Mouse (Mus musculus) CH12.LX (cell line): ENCODE results near the gene Hist1h4n. TPM values are rescaled to one million over a fixed set of nuclear protein-coding genes. Genes with fewer than 3 reads are reported as not detected.
A peak's percentile ranks its signal among the peaks of the same experiment; 100 is the strongest.
"Not testable (repeated sequence)": the region's sequence is repeated elsewhere in the genome, so short reads cannot be mapped to it uniquely, and the experiment has no call there.

Source experiments
- DNase-seq: peaks from one replicate; pipeline ENCODE4 v3.0.0-alpha.2; 2013; ENCODE audit errors: extremely low read depth
- H3K27ac ChIP-seq: 2 replicates; pipeline ENCODE4 v1.5.1; 2012; ENCODE audit warnings: low read depth, mild to moderate bottlenecking, control low read depth, moderate library complexity; ENCODE audit not compliant: insufficient read depth
- H3K27me3 ChIP-seq: replicated peaks from 2 replicates; pipeline ENCODE3; 2012; ENCODE audit warnings: inconsistent platforms
- H3K36me3 ChIP-seq, 2 experiments: replicated peaks in 1 of 2; 2 replicates each; pipeline versions ENCODE3 to v1.6.1; 2012; ENCODE audit warnings: inconsistent platforms in 1 of 2, low read length in 1 of 2, mild to moderate bottlenecking in 1 of 2, mixed read lengths in 1 of 2, moderate library complexity in 1 of 2; ENCODE audit not compliant: control insufficient read depth in 1 of 2, insufficient read depth in 1 of 2
- H3K4me1 ChIP-seq, 2 experiments: 2 replicates each; pipeline ENCODE4 v1.6.1; 2012; ENCODE audit warnings: inconsistent platforms in 1 of 2, moderate library complexity in 1 of 2; ENCODE audit not compliant: insufficient read depth in 2 of 2, control insufficient read depth in 1 of 2
- H3K4me2 ChIP-seq: 2 replicates; pipeline ENCODE4 v1.6.1; 2012; ENCODE audit warnings: low read depth, mild to moderate bottlenecking, control low read depth; ENCODE audit not compliant: poor library complexity, insufficient read depth, severe bottlenecking
- H3K4me3 ChIP-seq, 3 experiments: fragments of 150-350 bp in 1 of 3; sonication (generic) in 1 of 3; replicated peaks in 1 of 3; 2 replicates each; pipeline versions ENCODE3 to v1.5.1; 2011 to 2012; ENCODE audit warnings: low read depth in 2 of 3, low read length in 2 of 3, mild to moderate bottlenecking in 2 of 3, moderate library complexity in 2 of 3, control low read depth in 1 of 3, improper control_type of control experiment in 1 of 3, inconsistent platforms in 1 of 3, mixed read lengths in 1 of 3; ENCODE audit not compliant: poor library complexity in 1 of 3
- H3K79me2 ChIP-seq: replicated peaks from 2 replicates; pipeline ENCODE4 v1.6.1; 2012; ENCODE audit warnings: mild to moderate bottlenecking, moderate library complexity; ENCODE audit not compliant: control insufficient read depth, poor library complexity, insufficient read depth, severe bottlenecking; ENCODE audit errors: extremely low read depth
- H3K9ac ChIP-seq: 2 replicates; pipeline ENCODE4 v1.6.1; 2012; ENCODE audit warnings: low read depth, mild to moderate bottlenecking, control low read depth, moderate library complexity; ENCODE audit not compliant: insufficient read depth
- H3K9me3 ChIP-seq: replicated peaks from 2 replicates; pipeline ENCODE3; 2012; ENCODE audit warnings: low read length, inconsistent platforms, mixed read lengths
- E2F4 ChIP-seq: IDR thresholded peaks from 2 replicates; pipeline ENCODE4 v1.6.1; 2011; ENCODE audit warnings: low read depth, low read length, improper control_type of control experiment; ENCODE audit not compliant: insufficient replicate concordance
- ELF1 ChIP-seq: IDR thresholded peaks from 2 replicates; pipeline ENCODE4 v1.6.1; 2014; ENCODE audit warnings: low read depth, mild to moderate bottlenecking, inconsistent platforms, low read length, improper control_type of control experiment
- ETS1 ChIP-seq: conservative IDR thresholded peaks from 2 replicates; pipeline ENCODE4 v1.6.1; 2012; ENCODE audit warnings: low read depth, mild to moderate bottlenecking, inconsistent platforms, low read length, improper control_type of control experiment, moderate library complexity
- GABPA ChIP-seq: IDR thresholded peaks from 2 replicates; pipeline ENCODE4 v1.6.1; 2012; ENCODE audit warnings: low read depth, low read length, improper control_type of control experiment, inconsistent platforms; ENCODE audit not compliant: insufficient replicate concordance
- MAFK ChIP-seq: IDR thresholded peaks from 2 replicates; pipeline ENCODE4 v1.6.1; 2011; ENCODE audit warnings: low read length, improper control_type of control experiment; ENCODE audit not compliant: insufficient replicate concordance
- MEF2A ChIP-seq: IDR thresholded peaks from 2 replicates; pipeline ENCODE4 v1.6.1; 2014; ENCODE audit warnings: low read depth, mild to moderate bottlenecking, inconsistent platforms, low read length, improper control_type of control experiment, borderline replicate concordance
- MXI1 ChIP-seq: IDR thresholded peaks from 2 replicates; pipeline ENCODE4 v1.6.1; 2011; ENCODE audit warnings: mild to moderate bottlenecking, low read depth, low read length, improper control_type of control experiment
- NRF1 ChIP-seq: IDR thresholded peaks from 2 replicates; pipeline ENCODE4 v1.6.1; 2014; ENCODE audit warnings: low read depth, mild to moderate bottlenecking, inconsistent platforms, low read length, improper control_type of control experiment, moderate library complexity
- POLR2A ChIP-seq: IDR thresholded peaks from 2 replicates; pipeline ENCODE4 v1.6.1; 2011; ENCODE audit warnings: low read depth, mild to moderate bottlenecking, improper control_type of control experiment, low read length
- POLR2AphosphoS2 ChIP-seq: IDR thresholded peaks from 2 replicates; pipeline ENCODE4 v1.6.1; 2011; ENCODE audit warnings: low read depth, low read length, improper control_type of control experiment
- SMC3 ChIP-seq: IDR thresholded peaks from 2 replicates; pipeline ENCODE4 v1.6.1; 2011; ENCODE audit warnings: low read depth, low read length, improper control_type of control experiment
- TBP ChIP-seq: conservative IDR thresholded peaks from 2 replicates; pipeline ENCODE4 v1.6.1; 2011; ENCODE audit warnings: low read depth, low read length, improper control_type of control experiment
- TCF12 ChIP-seq: IDR thresholded peaks from 2 replicates; pipeline ENCODE4 v1.6.1; 2014; ENCODE audit warnings: low read depth, mild to moderate bottlenecking, inconsistent platforms, low read length, improper control_type of control experiment
- USF2 ChIP-seq: conservative IDR thresholded peaks from 2 replicates; pipeline ENCODE4 v1.6.1; 2011; ENCODE audit warnings: low read depth, low read length, improper control_type of control experiment
- ZKSCAN1 ChIP-seq: IDR thresholded peaks from 2 replicates; pipeline ENCODE4 v1.6.1; 2012; ENCODE audit warnings: low read depth, inconsistent platforms, low read length, improper control_type of control experiment, borderline replicate concordance
- ZMIZ1 ChIP-seq: IDR thresholded peaks from 2 replicates; pipeline ENCODE4 v1.6.1; 2012; ENCODE audit warnings: low read depth, mild to moderate bottlenecking, inconsistent platforms, low read length, improper control_type of control experiment
- dilution Hi-C: fragments of 300-500 bp; cut with MboI; formaldehyde crosslinking; loops from 2 replicates; pipeline ENCODE4 v1.14.3; 2020; ENCODE audit warnings: low sequenced_read_pairs; ENCODE audit not compliant: extremely low pct_unique_long_range_greater_than_20kb, extremely low pct_ligation_motif_present
- in situ Hi-C: fragments of 300-500 bp; cut with MboI; formaldehyde crosslinking; loops from 3 replicates; pipeline ENCODE4 v1.14.3; 2019; ENCODE audit warnings: low sequenced_read_pairs, low pct_ligation_motif_present, low pct_unique_long_range_greater_than_20kb, mixed read lengths
- polyA plus RNA-seq: library from polyadenylated mRNA; unstranded; fragments of >175 nt; gene quantifications from 2 replicates; pipeline ENCODE4 v1.2.1, GENCODE M21; 2012; ENCODE audit warnings: low read depth; ENCODE audit not compliant: insufficient read length
- total RNA-seq, 2 experiments: library from RNA; depleted of rRNA; stranded (reverse); fragments of 300-350 nt in 1 of 2; fragments of >200 nt in 1 of 2; gene quantifications; 2 replicates each; pipeline ENCODE4 v1.2.3; 2012 to 2014

Gene Hist1h4n
- total and polyA plus RNA-seq, 3 experiments = 152 to 5,322 TPM; not detected in 1

- no peaks in the 10 kb centered on the region for H3K36me3 ChIP-seq
- H3K79me2 ChIP-seq = no peaks in the 10 kb centered on the region
- peaks cover 2% of the 10 kb centered on the region for H3K27me3 ChIP-seq
- no peak overlapping the region for H3K27ac ChIP-seq
- H3K4me3 ChIP-seq = peak overlapping the region in 1 of 3 experiments; percentile 81
- no peaks in the 10 kb centered on the region for H3K9me3 ChIP-seq
- peaks cover 0 to 30% of the 10 kb centered on the region in 2 experiments; a peak in 3 of 4 replicates for H3K4me1 ChIP-seq
- in situ Hi-C loops = loop anchor here (25.0 kb wide), 1 partner anchor 1582 kb away; no protein-coding TSS in a partner anchor
- peak; percentile 85 for DNase-seq
- no peak for TF ChIP-seq POLR2A
- TF ChIP-seq TBP = peak; percentile 99
- TF ChIP-seq POLR2AphosphoS2 = no peak
- TF ChIP-seq NRF1 = peak; percentile 63; the same call in 1 of the 2 replicates
- peak; percentile 65; the same call in 1 of the 2 replicates for TF ChIP-seq E2F4
- peak; percentile 96 for TF ChIP-seq MAFK
- no peak for TF ChIP-seq ETS1
- no peak for TF ChIP-seq GABPA
- TF ChIP-seq MXI1 = no peak
- TF ChIP-seq SMC3 = no peak
- no peak for TF ChIP-seq USF2
- no peak for TF ChIP-seq TCF12
- TF ChIP-seq ELF1 = peak; percentile 98
- no peak for TF ChIP-seq ZMIZ1
- peak overlapping the region; percentile 83; the same call in 1 of the 2 replicates for H3K9ac ChIP-seq
- H3K4me2 ChIP-seq = peak overlapping the region; percentile 26; the same call in 1 of the 2 replicates
- dilution Hi-C loops = no loop called here
These were observed 23.1 kb upstream of the Hist1h4n start for GRCm38 (mm10) chr13:21855146-21855545.

GRCm38 (mm10) chr13:21852215-21852945 lies 20.4 kb upstream of the Hist1h4n start:
- dilution Hi-C loops (no loop called here), in situ Hi-C loops (loop anchor here (25.0 kb wide), 1 partner anchor 1585 kb away; no protein-coding TSS in a partner anchor)
- Histone ChIP-seq H3K4me3 (no peak overlapping the region), H3K36me3 (no peaks in the 10 kb centered on the region), H3K79me2 (no peaks in the 10 kb centered on the region), H3K4me1 (peaks cover 0 to 30% of the 10 kb centered on the region in 2 experiments; a peak in 3 of 4 replicates), H3K9ac (no peak overlapping the region), H3K27me3 (no peaks in the 10 kb centered on the region), H3K27ac (no peak overlapping the region), H3K4me2 (peak overlapping the region; percentile 8; the same call in 1 of the 2 replicates), H3K9me3 (no peaks in the 10 kb centered on the region)
- TF ChIP-seq ZKSCAN1 (no peak), MEF2A (peak; percentile 92)
- DNase-seq = peak; percentile 37

GRCm38 (mm10) chr13:21850696-21851095 lies 18.7 kb upstream of the Hist1h4n start:
- H3K27ac ChIP-seq, H3K9me3 ChIP-seq, DNase-seq, H3K79me2 ChIP-seq, H3K27me3 ChIP-seq, H3K36me3 ChIP-seq, H3K9ac ChIP-seq, H3K4me2 ChIP-seq, H3K4me3 ChIP-seq, dilution Hi-C loops: not testable (repeated sequence)
- peaks cover 0 to 28% of the 10 kb centered on the region in 2 experiments; a peak in 3 of 4 replicates for H3K4me1 ChIP-seq
- in situ Hi-C loops = loop anchor here (25.0 kb wide), 1 partner anchor 1587 kb away; no protein-coding TSS in a partner anchor
